Mouse (Mus musculus) stomach, postnatal 0 days (tissue): ENCODE measurements at regions not wholly inside any gene's neighbourhood (a gene's known extent, or its start where the extent isn't known, plus 50 kb on each side); places are given as distances from the start of the nearest gene placed in this dataset.

Source experiments
- CTCF ChIP-seq: IDR thresholded peaks from 2 replicates; pipeline ENCODE4 v1.5.1; 2016; ENCODE audit warnings: antibody characterized with exemption, low read depth, mild to moderate bottlenecking, moderate library complexity
- EP300 ChIP-seq: optimal IDR thresholded peaks from 2 replicates; pipeline ENCODE3; 2016; ENCODE audit warnings: antibody characterized with exemption

GRCm38 (mm10) chr1:61298064-61298463 is 320.3 kb downstream of the Icos start:
- TF ChIP-seq CTCF: peak; percentile 84
- no peak for TF ChIP-seq EP300
